Mouse (Mus musculus) bone marrow, adult 2 months (tissue): ENCODE measurements around the gene Ppib.

Experiments used
- CTCF ChIP-seq: fragments of 200-500 bp; IDR thresholded peaks from 2 replicates; pipeline ENCODE4 v1.5.1; 2011; ENCODE audit warnings: low read length, control low read depth; ENCODE audit not compliant: control insufficient read depth, insufficient read depth
- POLR2A ChIP-seq: fragments of 200-500 bp; IDR thresholded peaks from 2 replicates; pipeline ENCODE4 v1.6.1; 2011; ENCODE audit warnings: low read depth, mild to moderate bottlenecking, control low read depth, low read length, borderline replicate concordance; ENCODE audit not compliant: control insufficient read depth

DNA sequence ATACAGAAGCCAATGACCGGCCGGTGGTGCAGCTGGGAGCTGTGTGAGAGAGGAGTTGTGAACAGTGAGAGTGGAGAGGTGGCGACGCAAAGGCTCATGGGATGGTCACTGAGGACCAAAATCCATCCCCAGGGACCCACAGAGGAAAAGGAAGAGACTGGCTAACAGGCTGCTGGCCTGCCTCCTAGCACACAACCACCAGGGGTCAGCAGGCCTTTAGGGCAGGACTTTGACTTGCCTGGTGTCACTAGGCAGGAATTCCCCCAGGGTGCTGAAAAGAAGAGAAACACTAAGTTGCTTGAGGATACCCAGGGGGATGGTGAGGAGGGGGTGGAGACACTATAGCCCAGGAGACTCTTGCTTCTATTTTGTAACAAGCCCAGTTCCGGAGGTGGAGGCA, 7.5 kb downstream of the Ppib start:
- TF ChIP-seq CTCF = peak; percentile 71
- no peak for TF ChIP-seq POLR2A
